8 mouse cellular contexts compared by ENCODE assay signal in the genomic region with DNA sequence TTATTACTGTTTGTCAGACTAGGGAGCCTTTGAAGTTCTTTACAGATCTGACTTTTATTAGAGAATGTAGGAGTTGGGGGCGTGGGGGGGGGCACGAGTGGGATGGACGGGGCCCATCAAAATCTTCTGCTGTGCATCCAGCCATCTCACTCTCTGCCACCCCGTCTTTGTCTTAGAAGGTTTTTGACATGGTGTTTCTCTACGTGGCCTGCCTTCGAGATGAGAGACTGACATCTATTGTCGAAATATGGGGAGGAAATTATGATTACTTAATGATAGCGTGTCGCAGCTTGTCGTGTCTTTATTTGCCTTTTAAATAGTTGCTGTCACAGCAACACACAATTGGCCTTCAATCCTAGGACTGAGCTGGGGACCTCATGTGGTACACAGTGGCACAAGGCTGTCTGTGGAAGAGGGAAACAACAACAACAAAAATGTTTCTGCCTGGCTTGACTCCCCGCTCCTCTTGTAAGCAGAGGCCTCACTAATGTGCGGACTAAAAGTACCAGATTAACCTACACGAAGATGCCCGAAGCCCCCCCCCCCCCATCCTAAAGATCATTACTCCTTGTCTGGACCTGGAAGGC. TPM values are rescaled to one million over a fixed set of nuclear protein-coding genes. Genes with fewer than 3 reads are reported as not detected.
A peak's percentile ranks its signal among the peaks of the same experiment; 100 is the strongest.
DNase-seq lines count a peak whose midpoint lies in the region; ATAC-seq and TF ChIP-seq lines count a peak whose summit lies in the region.

No protein-coding gene starts in this region.

- peak; percentile 83 for DNase-seq in heart, adult 11 months
- no peak for DNase-seq in heart, adult 8-10 months (ENCODE audit: low spot score)
- peak; percentile 17 for DNase-seq in thymus, postnatal 4 days
- DNase-seq in thymus, postnatal 25 days, result no peak
- no peak for DNase-seq in stomach, postnatal 0 days (ENCODE audit: low spot score)
- DNase-seq in left cerebral cortex, adult 9 months (ENCODE audit: low spot score in 2 of 2), result no peak
- DNase-seq in layer of hippocampus, adult 2 months (ENCODE audit: low spot score in 2 of 2), result no peak

- no peak for ATAC-seq in limb, embryonic 15.5 days (ENCODE audit: insufficient number of reproducible peaks, low FRiP score, low TSS enrichment, low read depth)
- no peak for ATAC-seq in stomach, postnatal 0 days (ENCODE audit: low FRiP score, low TSS enrichment)

- TF ChIP-seq CTCF in stomach, postnatal 0 days (IDR thresholded peaks at IDR 0.05; ENCODE audit: low read depth), result no peak
- no peak for TF ChIP-seq CTCF in layer of hippocampus, adult 2 months (conservative IDR thresholded peaks at IDR 0.05)

- H3K9ac ChIP-seq in limb, embryonic 15.5 days, result no peak overlapping the region
- H3K9ac ChIP-seq in stomach, postnatal 0 days (ENCODE audit: low read length), result no peak overlapping the region

- no peak for TF ChIP-seq EP300 in stomach, postnatal 0 days (optimal IDR thresholded peaks at IDR 0.05)

- WGBS in limb, embryonic 15.5 days, result 20% methylated on average over 14 of the region's 14 CpGs
- WGBS in stomach, postnatal 0 days, result 32% methylated on average over 14 of the region's 14 CpGs

- peaks cover 21% of the 10 kb centered on the region for H3K4me1 ChIP-seq in limb, embryonic 15.5 days
- no peaks in the 10 kb centered on the region; the same call in 1 of the 2 replicates for H3K4me1 ChIP-seq in stomach, postnatal 0 days (replicated peaks; ENCODE audit: control insufficient read depth, insufficient read depth)

- H3K27ac ChIP-seq in limb, embryonic 15.5 days, result peak overlapping the region; percentile 90
- no peak overlapping the region for H3K27ac ChIP-seq in stomach, postnatal 0 days (replicated peaks)
- H3K27ac ChIP-seq in layer of hippocampus, adult 2 months, result no peak overlapping the region; the same call in 1 of the 2 replicates

- H3K9me3 ChIP-seq in limb, embryonic 15.5 days, result no peaks in the 10 kb centered on the region
- no peaks in the 10 kb centered on the region for H3K9me3 ChIP-seq in stomach, postnatal 0 days (ENCODE audit: control insufficient read depth, low read length)

- peak overlapping the region; percentile 39 for H3K4me2 ChIP-seq in limb, embryonic 15.5 days
- H3K4me2 ChIP-seq in stomach, postnatal 0 days (replicated peaks; ENCODE audit: low read depth), result peak overlapping the region; percentile 49

- H3K4me3 ChIP-seq in limb, embryonic 15.5 days, result peak overlapping the region; percentile 18; the same call in 1 of the 2 replicates
- no peak overlapping the region for H3K4me3 ChIP-seq in stomach, postnatal 0 days (ENCODE audit: low read depth, low read length)
- no peak overlapping the region for H3K4me3 ChIP-seq in layer of hippocampus, adult 2 months

- H3K36me3 ChIP-seq in limb, embryonic 15.5 days, result no peaks in the 10 kb centered on the region
- no peaks in the 10 kb centered on the region for H3K36me3 ChIP-seq in stomach, postnatal 0 days (ENCODE audit: control insufficient read depth, insufficient read depth, low read length)

- no peaks in the 10 kb centered on the region for H3K27me3 ChIP-seq in limb, embryonic 15.5 days
- H3K27me3 ChIP-seq in stomach, postnatal 0 days (ENCODE audit: control insufficient read depth, insufficient read depth, low read length), result no peaks in the 10 kb centered on the region

RNA-seq across cellular contexts. Expression of a gene that starts 51.5 kb away (rescaled TPM):
- 1 to 10 TPM in 1 of 4 experiments, under 1 TPM in 3; 0.79 to 1.1 (median 0.97) TPM for total RNA-seq in heart, adult 8-10 months (2022)
- polyA plus RNA-seq in limb, embryonic 15.5 days (2015; fragmentation: Nextera tagmentation; extraction: Ambion mirVana), result 6.8 and 7.5 TPM in 2 replicates
- polyA plus RNA-seq in stomach, postnatal 0 days (2015; fragmentation: Nextera tagmentation; extraction: Ambion mirVana), result 1.4 and 1.7 TPM in 2 replicates
- 10 to 100 TPM; 26.7 to 27.0 TPM for total RNA-seq in layer of hippocampus, adult 2 months (2021)

Comparison
In these comparisons a context has a peak if more than half of its experiments do, and no peak if none do; other contexts are left out.
1. DNase-seq: peak in heart, adult 11 months (single experiment) and thymus, postnatal 4 days (single experiment); none in heart, adult 8-10 months (single experiment), thymus, postnatal 25 days (single experiment), stomach, postnatal 0 days (single experiment), left cerebral cortex, adult 9 months (0 of 2) and layer of hippocampus, adult 2 months (0 of 2).
2. RNA of a gene that starts 51.5 kb away (total RNA-seq): 26.7 to 27.0 TPM in layer of hippocampus, adult 2 months; 0.79 to 1.1 TPM in heart, adult 8-10 months; every median in the first group is over 10 times any median in the second.